Mouse (Mus musculus): ENCODE data around the gene Epha6. TPM values are rescaled to one million over a fixed set of nuclear protein-coding genes. Genes with fewer than 3 reads are reported as not detected.
"Not testable (repeated sequence)": the region's sequence is repeated elsewhere in the genome, so short reads cannot be mapped to it uniquely, and the experiment has no call there.

The Epha6 gene
- polyA plus RNA-seq, 1 experiment: not detected

DNA sequence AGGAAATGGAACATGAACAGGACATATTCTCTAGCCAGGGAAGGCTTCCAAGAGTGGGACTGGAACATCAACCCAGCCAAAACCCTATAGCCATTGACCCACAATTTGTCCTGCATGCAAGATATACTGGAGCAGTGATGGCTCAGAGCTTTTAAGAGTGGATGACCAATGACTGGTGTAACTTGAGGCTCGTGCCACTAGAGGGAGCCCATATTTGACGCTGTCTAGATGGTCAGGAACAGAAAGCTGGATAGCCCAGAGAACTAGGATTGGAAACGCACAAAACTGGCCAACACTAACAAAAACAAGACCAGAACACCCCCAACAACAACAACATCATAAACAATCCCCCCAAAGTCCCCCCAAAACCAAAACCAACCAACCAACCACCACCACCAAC lies 758.8 kb downstream of the Epha6 start:
- WGBS: 11% methylated on average over 3 of the region's 3 CpGs
- Histone ChIP-seq H3K27ac (ENCODE audit: insufficient read depth, low read depth, low read length) (no peak overlapping the region), H3K4me1 (ENCODE audit: control insufficient read depth, insufficient read depth, insufficient read length, low read length) (no peaks in the 10 kb centered on the region), H3K36me3 (ENCODE audit: control insufficient read depth, insufficient read depth, low read length) (no peaks in the 10 kb centered on the region), H3K27me3 (ENCODE audit: control insufficient read depth, insufficient read depth, low read length) (no peaks in the 10 kb centered on the region), H3K4me3 (ENCODE audit: low read depth, low read length) (no peak overlapping the region)
- no peak for TF ChIP-seq CTCF (IDR thresholded peaks at IDR 0.05; ENCODE audit: extremely low read depth, insufficient read length, insufficient replicate concordance, low read depth, low read length)

DNA sequence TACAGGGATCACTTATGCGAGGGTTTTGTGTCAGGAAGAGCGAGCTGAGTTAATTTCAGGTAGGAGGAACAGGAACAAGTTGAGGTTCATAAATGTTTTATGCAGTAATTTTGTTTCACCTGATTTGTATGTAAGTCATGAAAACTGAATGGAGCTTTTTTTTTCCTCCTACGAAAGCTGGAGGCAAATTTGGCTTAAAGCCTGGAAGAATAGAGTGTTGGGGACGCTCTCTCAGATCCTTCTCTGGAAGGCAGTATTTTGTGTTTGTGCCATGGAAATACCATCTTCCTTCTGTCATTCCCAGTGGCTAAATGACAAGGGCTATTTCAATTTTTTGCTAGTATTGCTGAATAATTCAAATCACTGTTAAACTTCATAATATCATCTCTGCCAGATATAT lies 768.6 kb downstream of the Epha6 start:
- H3K36me3 ChIP-seq (ENCODE audit: control insufficient read depth, insufficient read depth, low read length): no peaks in the 10 kb centered on the region
- 83% methylated on average over 4 of the region's 4 CpGs for WGBS
- no peak overlapping the region for H3K27ac ChIP-seq (ENCODE audit: insufficient read depth, low read depth, low read length)
- no peak overlapping the region for H3K4me3 ChIP-seq (ENCODE audit: low read depth, low read length)
- H3K4me1 ChIP-seq (ENCODE audit: control insufficient read depth, insufficient read depth, insufficient read length, low read length): no peaks in the 10 kb centered on the region
- TF ChIP-seq CTCF (IDR thresholded peaks at IDR 0.05; ENCODE audit: extremely low read depth, insufficient read length, insufficient replicate concordance, low read depth, low read length) (no peak), POLR2A (IDR thresholded peaks at IDR 0.05; ENCODE audit: low read depth, low read length) (no peak)
- no peaks in the 10 kb centered on the region for H3K27me3 ChIP-seq (ENCODE audit: control insufficient read depth, insufficient read depth, low read length)

DNA sequence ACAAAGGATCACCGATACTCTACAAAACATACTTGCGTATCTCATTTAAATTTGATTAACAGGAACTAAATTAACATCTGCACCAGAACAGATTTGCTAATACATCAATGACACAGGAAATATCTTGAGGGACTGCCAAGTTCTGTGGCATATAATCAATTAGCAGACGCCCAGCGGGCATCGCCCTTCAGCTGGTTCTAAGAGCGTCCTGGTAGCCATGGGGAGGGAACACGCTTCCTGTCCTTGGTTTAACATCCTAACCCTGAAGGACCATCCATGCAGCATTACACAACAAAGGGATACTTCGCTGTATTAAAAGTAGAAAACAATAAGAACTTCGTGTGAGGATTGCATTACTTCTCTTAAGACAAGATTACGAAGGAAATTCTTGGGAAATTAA lies 769.0 kb downstream of the Epha6 start:
- H3K4me1 ChIP-seq (ENCODE audit: control insufficient read depth, insufficient read depth, insufficient read length, low read length): no peaks in the 10 kb centered on the region
- no peaks in the 10 kb centered on the region for H3K36me3 ChIP-seq (ENCODE audit: control insufficient read depth, insufficient read depth, low read length)
- H3K27ac ChIP-seq (ENCODE audit: insufficient read depth, low read depth, low read length): no peak overlapping the region
- H3K4me3 ChIP-seq (ENCODE audit: low read depth, low read length): no peak overlapping the region
- TF ChIP-seq CTCF (IDR thresholded peaks at IDR 0.05; ENCODE audit: extremely low read depth, insufficient read length, insufficient replicate concordance, low read depth, low read length): no peak
- TF ChIP-seq POLR2A (IDR thresholded peaks at IDR 0.05; ENCODE audit: low read depth, low read length): no peak
- WGBS: 89% methylated on average over 10 of the region's 10 CpGs
- H3K27me3 ChIP-seq (ENCODE audit: control insufficient read depth, insufficient read depth, low read length): no peaks in the 10 kb centered on the region

DNA sequence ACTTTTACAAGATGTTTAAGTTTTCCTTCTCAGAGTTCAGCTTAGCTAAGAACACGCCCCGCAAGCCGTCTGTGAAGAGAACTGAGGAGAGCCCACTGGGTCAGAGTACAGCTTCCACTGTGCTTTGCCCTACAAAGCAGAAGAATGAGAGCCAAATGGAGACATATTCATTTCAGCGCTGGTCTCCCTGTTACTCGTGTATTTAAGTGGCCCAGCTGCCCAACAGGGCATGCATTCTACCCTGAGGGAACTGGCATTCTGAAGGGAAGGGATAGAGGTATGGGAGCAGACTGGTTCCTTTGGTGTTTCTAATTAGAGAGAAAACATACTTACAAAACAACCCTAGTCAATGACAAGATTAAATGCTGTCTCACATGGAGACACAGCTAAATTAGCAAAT lies 772.9 kb downstream of the Epha6 start:
- H3K27me3 ChIP-seq (ENCODE audit: control insufficient read depth, insufficient read depth, low read length): no peaks in the 10 kb centered on the region
- 71% methylated on average over 5 of the region's 5 CpGs for whole genome bisulfite sequencing

DNA sequence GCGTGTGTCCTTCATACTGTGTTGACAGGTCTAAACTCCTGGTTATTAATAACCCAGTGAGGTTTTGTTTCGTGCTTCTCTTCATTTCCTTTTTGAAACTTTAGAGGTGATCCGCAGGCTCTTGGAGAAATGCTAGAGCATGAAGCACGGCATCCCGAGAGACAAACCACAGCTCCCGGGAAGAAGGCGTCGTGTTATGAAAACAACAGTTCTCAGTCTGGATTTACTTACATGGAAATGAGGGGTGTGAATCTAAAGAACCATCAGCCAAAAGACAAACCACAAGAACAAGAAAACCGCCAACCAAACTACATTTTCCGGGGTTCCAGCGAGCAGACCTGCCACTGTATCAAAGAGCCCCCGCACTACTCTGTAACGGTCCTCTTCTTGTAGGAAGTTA lies 775.7 kb downstream of the Epha6 start:
- no peaks in the 10 kb centered on the region for H3K27me3 ChIP-seq (ENCODE audit: control insufficient read depth, insufficient read depth, low read length)
- 91% methylated on average over 13 of the region's 13 CpGs for WGBS
- H3K27ac ChIP-seq (ENCODE audit: insufficient read depth, low read depth, low read length): no peak overlapping the region
- H3K36me3 ChIP-seq (ENCODE audit: control insufficient read depth, insufficient read depth, low read length): no peaks in the 10 kb centered on the region
- no peak overlapping the region for H3K4me3 ChIP-seq (ENCODE audit: low read depth, low read length)
- TF ChIP-seq POLR2A (IDR thresholded peaks at IDR 0.05; ENCODE audit: low read depth, low read length): no peak
- TF ChIP-seq CTCF (IDR thresholded peaks at IDR 0.05; ENCODE audit: extremely low read depth, insufficient read length, insufficient replicate concordance, low read depth, low read length): no peak
- H3K4me1 ChIP-seq (ENCODE audit: control insufficient read depth, insufficient read depth, insufficient read length, low read length): no peaks in the 10 kb centered on the region

More for the DNA sequence above, 772.9 kb downstream of the Epha6 start:
- Histone ChIP-seq H3K4me3 (ENCODE audit: low read depth, low read length) (no peak overlapping the region), H3K36me3 (ENCODE audit: control insufficient read depth, insufficient read depth, low read length) (no peaks in the 10 kb centered on the region), H3K27ac (ENCODE audit: insufficient read depth, low read depth, low read length) (no peak overlapping the region), H3K4me1 (ENCODE audit: control insufficient read depth, insufficient read depth, insufficient read length, low read length) (no peaks in the 10 kb centered on the region)
- TF ChIP-seq CTCF (IDR thresholded peaks at IDR 0.05; ENCODE audit: extremely low read depth, insufficient read length, insufficient replicate concordance, low read depth, low read length) (no peak), POLR2A (IDR thresholded peaks at IDR 0.05; ENCODE audit: low read depth, low read length) (no peak)

DNA sequence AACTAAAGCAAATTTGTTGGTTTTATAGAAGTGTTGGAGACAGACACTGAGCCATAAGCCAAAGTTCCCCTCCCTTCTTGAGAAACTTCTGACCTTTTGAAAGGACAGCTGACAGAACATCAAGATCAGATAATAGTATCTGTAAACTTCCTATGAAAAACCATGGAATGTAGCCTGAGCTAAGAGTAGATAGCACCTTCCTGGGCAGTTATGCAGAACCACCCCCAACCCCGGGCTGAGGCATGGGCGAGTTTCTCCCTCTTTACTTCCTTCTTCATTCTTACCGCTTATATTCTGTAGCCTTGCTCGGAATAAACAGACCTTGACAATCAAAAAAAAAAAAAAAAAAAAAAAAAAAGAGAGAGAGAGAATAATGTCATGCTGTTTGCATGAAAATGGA lies 805.5 kb downstream of the Epha6 start:
- H3K4me3 ChIP-seq (ENCODE audit: low read depth, low read length); H3K27me3 ChIP-seq (ENCODE audit: control insufficient read depth, insufficient read depth, low read length); H3K4me1 ChIP-seq (ENCODE audit: control insufficient read depth, insufficient read depth, insufficient read length, low read length); H3K36me3 ChIP-seq (ENCODE audit: control insufficient read depth, insufficient read depth, low read length); H3K27ac ChIP-seq (ENCODE audit: insufficient read depth, low read depth, low read length): not testable (repeated sequence)
- WGBS: 67% methylated on average over 4 of the region's 4 CpGs

DNA sequence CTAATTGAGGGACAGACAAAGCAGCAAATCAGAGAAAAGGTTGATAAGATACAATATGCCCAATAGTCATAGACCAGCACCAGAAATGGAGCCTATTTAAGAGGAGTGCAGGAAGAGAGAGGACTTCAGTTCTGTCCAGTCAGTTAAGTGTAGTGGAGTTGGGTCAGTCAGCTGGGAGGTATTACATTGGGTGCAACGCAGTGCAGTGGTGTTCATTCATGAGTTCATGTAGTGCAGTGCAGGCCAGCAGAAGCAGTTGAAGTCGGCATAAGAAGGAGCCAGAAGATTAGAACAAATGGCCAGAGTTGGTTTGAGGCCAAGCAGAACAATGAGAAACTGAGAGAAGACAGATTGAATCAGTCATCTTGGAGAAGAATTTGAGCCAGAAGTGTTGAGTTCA lies 833.0 kb downstream of the Epha6 start:
- 73% methylated on average over 2 of the region's 2 CpGs for WGBS
- Histone ChIP-seq H3K27me3 (ENCODE audit: control insufficient read depth, insufficient read depth, low read length) (no peaks in the 10 kb centered on the region), H3K36me3 (ENCODE audit: control insufficient read depth, insufficient read depth, low read length) (no peaks in the 10 kb centered on the region), H3K4me3 (ENCODE audit: low read depth, low read length) (no peak overlapping the region), H3K4me1 (ENCODE audit: control insufficient read depth, insufficient read depth, insufficient read length, low read length) (no peaks in the 10 kb centered on the region), H3K27ac (ENCODE audit: insufficient read depth, low read depth, low read length) (no peak overlapping the region)
- no peak for TF ChIP-seq CTCF (IDR thresholded peaks at IDR 0.05; ENCODE audit: extremely low read depth, insufficient read length, insufficient replicate concordance, low read depth, low read length)

DNA sequence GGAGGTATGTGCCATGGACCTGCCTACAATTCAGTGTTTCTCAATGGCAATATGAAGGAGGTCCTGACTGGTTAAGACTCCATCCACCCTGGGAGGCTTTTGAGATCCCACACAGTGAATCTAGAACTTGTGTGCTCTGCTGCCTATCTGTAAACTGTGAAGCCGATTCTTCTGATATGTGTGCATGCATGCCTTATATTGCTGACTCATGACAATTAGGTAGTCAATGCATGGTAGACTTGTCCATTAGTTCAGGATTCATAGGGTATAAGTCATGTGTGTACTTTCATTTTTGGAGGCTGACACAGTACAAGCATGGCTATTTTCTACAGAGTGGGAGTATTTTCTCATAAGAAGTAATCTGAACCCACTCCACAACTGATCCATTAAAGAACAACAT lies 834.9 kb downstream of the Epha6 start:
- no peaks in the 10 kb centered on the region for H3K27me3 ChIP-seq (ENCODE audit: control insufficient read depth, insufficient read depth, low read length)
- H3K4me3 ChIP-seq (ENCODE audit: low read depth, low read length): no peak overlapping the region
- 92% methylated on average over 1 of the region's 1 CpGs for WGBS
- H3K36me3 ChIP-seq (ENCODE audit: control insufficient read depth, insufficient read depth, low read length): no peaks in the 10 kb centered on the region
- H3K4me1 ChIP-seq (ENCODE audit: control insufficient read depth, insufficient read depth, insufficient read length, low read length): no peaks in the 10 kb centered on the region
- H3K27ac ChIP-seq (ENCODE audit: insufficient read depth, low read depth, low read length): no peak overlapping the region
- TF ChIP-seq POLR2A (IDR thresholded peaks at IDR 0.05; ENCODE audit: low read depth, low read length) (no peak), CTCF (IDR thresholded peaks at IDR 0.05; ENCODE audit: extremely low read depth, insufficient read length, insufficient replicate concordance, low read depth, low read length) (no peak)
